Mouse (Mus musculus) hindbrain, embryonic 16.5 days (tissue): Measurements from ENCODE around the gene Arhgap10. TPM values are rescaled to one million over a fixed set of nuclear protein-coding genes. Genes with fewer than 3 reads are reported as not detected.

ENCODE experiments used
- ATAC-seq: fragments of 200-750 bp; cut with Nextera tagmentation; 2 replicates; pipeline ENCODE4 v1.8.0; 2017; ENCODE audit warnings: moderate TSS enrichment, moderate library complexity
- H3K27ac ChIP-seq: fragments of 300-500 bp; sonication (generic); 2 replicates; pipeline ENCODE4 v1.5.1; 2014; ENCODE audit warnings: low read depth, mild to moderate bottlenecking, control low read depth, low read length, moderate library complexity
- H3K27me3 ChIP-seq: fragments of 300-500 bp; sonication (generic); replicated peaks from 2 replicates; pipeline ENCODE4 v1.6.1; 2014; ENCODE audit warnings: low read length; ENCODE audit not compliant: control insufficient read depth, insufficient read depth
- H3K36me3 ChIP-seq: fragments of 300-500 bp; sonication (generic); 2 replicates; pipeline ENCODE4 v1.6.1; 2014; ENCODE audit warnings: mild to moderate bottlenecking, low read length, moderate library complexity, mixed read lengths; ENCODE audit not compliant: control insufficient read depth, insufficient read depth
- H3K4me1 ChIP-seq: fragments of 300-500 bp; sonication (generic); 2 replicates; pipeline ENCODE4 v1.6.1; 2014; ENCODE audit warnings: low read depth, low read length; ENCODE audit not compliant: control insufficient read depth, insufficient read depth
- H3K4me2 ChIP-seq: fragments of 300-500 bp; sonication (generic); 2 replicates; pipeline ENCODE4 v1.6.1; 2014; ENCODE audit warnings: mild to moderate bottlenecking, low read length, control low read depth, moderate library complexity
- H3K4me3 ChIP-seq: fragments of 300-500 bp; sonication (generic); 2 replicates; pipeline ENCODE4 v1.5.1; 2014; ENCODE audit warnings: mild to moderate bottlenecking, low read length, control low read depth, moderate library complexity
- H3K9ac ChIP-seq: fragments of 300-500 bp; sonication (generic); 2 replicates; pipeline ENCODE4 v1.6.1; 2014; ENCODE audit warnings: low read depth, mild to moderate bottlenecking, control low read depth, low read length, moderate library complexity
- H3K9me3 ChIP-seq: fragments of 300-500 bp; sonication (generic); 2 replicates; pipeline ENCODE4 v1.6.1; 2014; ENCODE audit warnings: mild to moderate bottlenecking, low read length, moderate library complexity; ENCODE audit not compliant: control insufficient read depth
- WGBS: fragments of 180-500 bp; shearing (Covaris S2); extraction: QIAGEN DNeasy Blood & Tissue Kit; methylation state at CpG from one replicate; pipeline ENCODE4 v1.1.7; 2014; 5-methylcytosine and 5-hydroxymethylcytosine counted together
- polyA plus RNA-seq: library from polyadenylated mRNA; unstranded; fragments of >200 nt; fragmentation: Nextera tagmentation; extraction: Ambion mirVana; gene quantifications from 2 replicates; pipeline ENCODE4 v1.2.1, GENCODE M21; 2015

Gene Arhgap10
- polyA plus RNA-seq, 1 experiment from 2014 or later, result 5.0 TPM

GRCm38 (mm10) chr8:77458575-77458974, 59.2 kb downstream of the Arhgap10 start:
- Histone ChIP-seq H3K27me3 (no peaks in the 10 kb centered on the region), H3K4me2 (no peak overlapping the region), H3K4me1 (no peaks in the 10 kb centered on the region), H3K36me3 (no peaks in the 10 kb centered on the region), H3K4me3 (no peak overlapping the region), H3K9ac (no peak overlapping the region), H3K9me3 (no peaks in the 10 kb centered on the region), H3K27ac (no peak overlapping the region)
- 89% methylated on average over 4 of the region's 4 CpGs for WGBS
- no peak for ATAC-seq

- 94% methylated on average over 6 of the region's 6 CpGs for WGBS
- Histone ChIP-seq H3K4me1 (no peaks in the 10 kb centered on the region), H3K27me3 (no peaks in the 10 kb centered on the region), H3K27ac (no peak overlapping the region), H3K4me2 (no peak overlapping the region), H3K9me3 (no peaks in the 10 kb centered on the region), H3K9ac (no peak overlapping the region), H3K4me3 (no peak overlapping the region), H3K36me3 (no peaks in the 10 kb centered on the region)
- ATAC-seq, result no peak
Observed at GRCm38 (mm10) chr8:77456263-77456662, 61.5 kb downstream of the Arhgap10 start.

- no peaks in the 10 kb centered on the region; the same call in 1 of the 2 replicates for H3K9me3 ChIP-seq
- H3K27ac ChIP-seq, result no peak overlapping the region
- no peaks in the 10 kb centered on the region for H3K4me1 ChIP-seq
- WGBS, result 87% methylated on average over 9 of the region's 9 CpGs
- H3K4me3 ChIP-seq, result no peak overlapping the region
- H3K4me2 ChIP-seq, result no peak overlapping the region
- no peaks in the 10 kb centered on the region for H3K27me3 ChIP-seq
- no peak for ATAC-seq
- no peaks in the 10 kb centered on the region for H3K36me3 ChIP-seq
- H3K9ac ChIP-seq, result no peak overlapping the region
Observed at GRCm38 (mm10) chr8:77453836-77454235, 63.9 kb downstream of the Arhgap10 start.

- Histone ChIP-seq H3K9ac (no peak overlapping the region), H3K27me3 (no peaks in the 10 kb centered on the region), H3K4me2 (no peak overlapping the region), H3K4me3 (no peak overlapping the region), H3K36me3 (no peaks in the 10 kb centered on the region), H3K9me3 (peaks cover 4% of the 10 kb centered on the region), H3K4me1 (no peaks in the 10 kb centered on the region), H3K27ac (no peak overlapping the region)
- ATAC-seq, result no peak
- WGBS, result 95% methylated on average over 21 of the region's 21 CpGs
Observed at GRCm38 (mm10) chr8:77451466-77452382, 66.0 kb downstream of the Arhgap10 start.

GRCm38 (mm10) chr8:77451052-77451451, 66.7 kb downstream of the Arhgap10 start:
- no peak overlapping the region for H3K9ac ChIP-seq
- ATAC-seq, result no peak
- 92% methylated on average over 5 of the region's 5 CpGs for WGBS

GRCm38 (mm10) chr8:77446294-77446693, 71.5 kb downstream of the Arhgap10 start:
- no peak overlapping the region for H3K4me3 ChIP-seq
- H3K9me3 ChIP-seq, result peaks cover 4% of the 10 kb centered on the region
- no peak overlapping the region for H3K9ac ChIP-seq
- H3K4me2 ChIP-seq, result no peak overlapping the region
- WGBS, result 75% methylated on average over 12 of the region's 12 CpGs
- 0 out of 2 replicates have a peak, but pooled peaks have one; percentile 40 for ATAC-seq
- H3K27ac ChIP-seq, result no peak overlapping the region
- H3K36me3 ChIP-seq, result no peaks in the 10 kb centered on the region
- H3K4me1 ChIP-seq, result no peaks in the 10 kb centered on the region
- no peaks in the 10 kb centered on the region for H3K27me3 ChIP-seq

More at GRCm38 (mm10) chr8:77451052-77451451, 66.7 kb downstream of the Arhgap10 start:
- Histone ChIP-seq H3K27ac (no peak overlapping the region), H3K4me1 (no peaks in the 10 kb centered on the region), H3K36me3 (no peaks in the 10 kb centered on the region), H3K9me3 (peaks cover 4% of the 10 kb centered on the region), H3K4me3 (no peak overlapping the region), H3K4me2 (no peak overlapping the region), H3K27me3 (no peaks in the 10 kb centered on the region)

GRCm38 (mm10) chr8:77445642-77446041, 72.1 kb downstream of the Arhgap10 start:
- no peak overlapping the region for H3K4me3 ChIP-seq
- H3K36me3 ChIP-seq, result no peaks in the 10 kb centered on the region
- H3K9ac ChIP-seq, result no peak overlapping the region
- H3K9me3 ChIP-seq, result peaks cover 4% of the 10 kb centered on the region
- no peaks in the 10 kb centered on the region for H3K27me3 ChIP-seq
- 70% methylated on average over 3 of the region's 3 CpGs for WGBS
- H3K4me2 ChIP-seq, result no peak overlapping the region
- H3K4me1 ChIP-seq, result no peaks in the 10 kb centered on the region
- no peak for ATAC-seq
- H3K27ac ChIP-seq, result no peak overlapping the region

GRCm38 (mm10) chr8:77444166-77444870, 73.4 kb downstream of the Arhgap10 start:
- Histone ChIP-seq H3K27me3 (no peaks in the 10 kb centered on the region), H3K9ac (no peak overlapping the region), H3K27ac (no peak overlapping the region), H3K4me1 (no peaks in the 10 kb centered on the region), H3K36me3 (no peaks in the 10 kb centered on the region), H3K4me2 (no peak overlapping the region), H3K9me3 (peaks cover 4% of the 10 kb centered on the region; the same call in 1 of the 2 replicates), H3K4me3 (no peak overlapping the region)
- WGBS, result 79% methylated on average over 10 of the region's 10 CpGs
- ATAC-seq, result no peak

GRCm38 (mm10) chr8:77442452-77442851, 75.3 kb downstream of the Arhgap10 start:
- no peak overlapping the region for H3K4me3 ChIP-seq
- H3K27me3 ChIP-seq, result no peaks in the 10 kb centered on the region
- H3K9me3 ChIP-seq, result no peaks in the 10 kb centered on the region
- no peak for ATAC-seq
- H3K36me3 ChIP-seq, result no peaks in the 10 kb centered on the region
- 88% methylated on average over 7 of the region's 7 CpGs for WGBS
- H3K27ac ChIP-seq, result no peak overlapping the region
- no peak overlapping the region for H3K9ac ChIP-seq
- H3K4me1 ChIP-seq, result no peaks in the 10 kb centered on the region; the same call in 1 of the 2 replicates
- no peak overlapping the region for H3K4me2 ChIP-seq
